Mouse (Mus musculus) gastrocnemius, postnatal 10 days (tissue): ENCODE measurements around the gene Gm7361. TPM values are rescaled to one million over a fixed set of nuclear protein-coding genes. Genes with fewer than 3 reads are reported as not detected.
"Not testable (repeated sequence)": the region's sequence is repeated elsewhere in the genome, so short reads cannot be mapped to it uniquely, and the experiment has no call there.

Source experiments
- DNase-seq: peaks from one replicate; pipeline ENCODE4 v3.0.0; 2021; ENCODE audit warnings: mixed read lengths
- long read RNA-seq, 2 experiments: library from polyadenylated mRNA; stranded (forward); transcript quantifications; one replicate each; pipeline ENCODE4 v2.0.0; 2021
- total RNA-seq, 2 experiments: library from RNA; stranded (reverse); gene quantifications; 2 replicates each; pipeline ENCODE4 v1.2.3; 2021

The Gm7361 gene
- total RNA-seq: not detected
- long read RNA-seq, experiment 1: 0 reads
- long read RNA-seq, experiment 2: 0 reads

DNA sequence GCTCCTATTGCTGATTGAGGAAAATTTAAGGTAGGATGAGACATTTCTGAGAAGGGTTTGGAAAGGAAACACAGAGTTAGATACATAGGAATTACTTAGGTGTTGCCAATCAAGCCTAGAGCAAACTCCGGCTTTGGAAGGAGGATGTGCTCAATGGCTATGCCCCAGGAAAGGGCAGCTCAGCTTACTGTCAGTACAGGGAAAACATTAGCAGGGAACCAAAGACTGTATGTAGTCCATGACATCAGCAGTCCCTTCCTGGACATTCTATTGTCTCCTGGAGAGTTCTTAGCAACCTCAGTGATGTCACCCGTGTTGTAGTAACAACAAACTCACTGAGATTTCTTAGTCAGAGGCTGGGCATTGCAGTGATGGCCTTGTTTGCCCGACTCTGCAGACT is at the start of gene Gm7361:
TSS of gene Gm7361 (plus strand) at position 301 of the 400 bp plus-strand sequence.
- DNase-seq: not testable (repeated sequence)

DNA sequence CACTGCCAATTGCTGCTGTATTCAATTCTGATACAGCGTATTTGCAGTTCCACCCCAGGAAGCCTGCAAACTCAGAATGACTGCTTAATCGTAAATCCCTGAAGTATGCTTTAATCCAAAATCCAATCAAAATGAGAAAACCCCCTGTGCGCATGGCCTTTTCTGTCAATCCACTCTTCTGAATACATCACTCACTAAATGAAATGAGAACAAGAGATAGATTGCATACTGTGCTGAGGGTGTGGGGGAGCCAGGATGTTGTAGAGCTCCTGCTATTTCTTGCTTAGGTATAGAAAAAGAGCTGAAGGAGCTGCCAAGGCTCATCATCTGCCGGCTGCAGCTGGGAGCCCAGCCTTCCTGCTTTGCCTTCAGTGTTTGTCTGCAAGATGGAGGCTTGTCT is 46.5 kb upstream of the Gm7361 start:
- DNase-seq: no peak

DNA sequence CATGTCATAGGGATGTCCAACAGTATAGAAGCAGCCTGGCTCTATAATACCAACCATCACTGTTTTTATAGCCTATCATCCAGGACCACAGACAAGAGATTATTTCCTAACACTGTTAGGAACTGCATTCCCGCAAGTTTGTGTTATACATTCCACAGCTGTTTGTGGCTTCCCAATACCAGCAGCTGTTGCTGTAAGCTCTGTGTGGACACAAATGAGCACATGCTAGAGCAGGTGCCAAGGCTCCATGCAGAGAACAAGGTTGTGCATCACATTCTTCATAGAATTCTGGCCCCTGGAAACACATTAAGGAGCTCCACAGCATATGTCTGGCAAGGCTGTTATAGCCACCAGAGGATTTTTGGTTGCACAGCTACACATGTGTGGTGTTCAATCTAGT is 35.4 kb upstream of the Gm7361 start:
- no peak for DNase-seq

DNA sequence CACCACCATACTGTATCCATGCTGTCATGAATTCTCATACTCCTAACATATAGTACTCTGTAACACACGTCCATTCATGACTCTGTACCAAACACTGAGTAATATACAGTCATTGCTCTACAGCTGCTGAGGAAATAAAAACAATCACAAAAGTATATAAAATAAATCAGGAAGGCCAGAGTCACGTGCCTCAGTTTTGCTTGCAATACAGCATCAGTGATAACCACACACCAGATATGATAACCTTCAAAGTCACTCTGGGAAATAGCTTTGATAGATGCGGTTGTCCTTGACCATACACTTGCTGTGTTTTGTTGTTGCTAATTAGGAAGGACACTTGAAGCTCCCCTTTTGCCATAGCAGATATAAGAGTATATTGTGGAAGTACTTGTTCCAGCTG is 9.2 kb downstream of the Gm7361 start:
- DNase-seq: not testable (repeated sequence)

DNA sequence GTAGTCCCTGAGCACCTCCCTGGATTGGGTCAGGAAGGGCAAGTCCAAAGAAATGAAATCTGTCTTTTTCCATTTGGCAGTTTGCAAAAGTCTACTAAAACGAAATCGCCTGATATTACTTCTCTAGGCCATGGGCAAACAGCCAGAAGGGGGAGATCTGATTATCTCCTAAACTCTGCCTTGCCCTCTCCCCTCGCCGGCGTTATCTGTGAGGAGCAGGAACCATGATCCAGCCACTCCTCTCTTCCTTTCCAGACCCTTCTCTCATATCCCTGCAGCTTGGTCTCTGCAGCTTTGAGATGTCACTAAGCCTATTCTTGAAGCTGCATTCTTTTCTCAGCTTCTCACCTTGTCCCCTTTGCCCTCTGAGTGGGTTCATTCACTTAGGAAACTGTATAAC is 22.9 kb downstream of the Gm7361 start:
- no peak for DNase-seq

DNA sequence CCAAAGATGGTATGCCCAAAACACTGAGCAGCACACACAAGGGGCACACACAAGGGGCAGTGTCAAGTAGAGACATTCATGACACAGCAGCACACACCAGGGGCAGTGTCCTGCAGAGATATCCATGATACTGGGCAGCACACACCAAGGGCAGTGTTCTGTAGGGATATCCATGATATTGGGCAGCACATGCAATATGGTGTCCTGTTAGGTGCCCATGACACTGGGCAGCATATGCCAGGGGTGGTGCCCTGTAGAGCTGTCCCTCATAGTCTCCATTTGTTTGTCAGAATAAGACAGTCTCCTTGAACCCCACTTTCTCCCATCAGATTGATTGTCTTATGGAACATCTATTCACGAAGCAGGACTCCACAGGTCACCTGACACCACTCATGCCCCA is 24.2 kb downstream of the Gm7361 start:
- DNase-seq: no peak

DNA sequence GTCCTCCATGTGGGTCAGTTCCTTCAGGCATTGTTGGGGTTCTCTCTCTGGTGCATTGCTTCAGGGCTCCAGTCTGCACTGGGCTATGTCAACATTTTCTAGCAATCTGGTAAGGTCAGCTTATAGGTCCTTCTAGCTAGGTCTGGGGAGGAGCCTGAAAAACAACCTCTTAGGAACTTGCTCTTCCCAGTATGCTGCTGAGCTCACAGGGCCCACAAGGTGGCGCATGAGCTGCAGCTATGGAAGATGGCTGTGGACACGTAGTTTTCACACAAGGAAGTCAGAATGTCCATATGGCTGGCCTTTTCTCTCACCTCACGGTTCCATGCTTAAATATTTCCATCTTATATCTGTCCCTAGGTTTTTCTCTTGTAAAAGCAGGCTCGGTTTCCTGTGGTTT is 24.8 kb downstream of the Gm7361 start:
- DNase-seq: peak; percentile 37

DNA sequence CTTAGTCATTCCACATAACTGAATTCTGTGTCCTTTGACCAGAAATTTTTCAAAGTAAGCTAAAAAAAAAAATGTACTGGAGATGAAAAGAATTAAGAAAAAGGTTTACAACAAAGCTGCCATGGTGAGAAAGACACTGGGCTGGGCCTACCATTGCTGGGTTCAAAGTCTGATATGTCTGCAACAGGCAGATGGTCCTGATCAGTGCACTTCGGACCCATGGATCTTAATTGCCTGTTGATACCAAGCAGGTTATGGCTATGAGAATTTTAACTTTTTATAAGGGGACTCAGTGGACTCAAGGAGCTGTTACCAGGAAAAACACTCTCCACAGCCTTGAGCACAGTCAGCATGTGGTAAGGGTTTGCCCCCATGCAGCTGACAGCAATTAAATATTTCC is 25.9 kb downstream of the Gm7361 start:
- DNase-seq: no peak

DNA sequence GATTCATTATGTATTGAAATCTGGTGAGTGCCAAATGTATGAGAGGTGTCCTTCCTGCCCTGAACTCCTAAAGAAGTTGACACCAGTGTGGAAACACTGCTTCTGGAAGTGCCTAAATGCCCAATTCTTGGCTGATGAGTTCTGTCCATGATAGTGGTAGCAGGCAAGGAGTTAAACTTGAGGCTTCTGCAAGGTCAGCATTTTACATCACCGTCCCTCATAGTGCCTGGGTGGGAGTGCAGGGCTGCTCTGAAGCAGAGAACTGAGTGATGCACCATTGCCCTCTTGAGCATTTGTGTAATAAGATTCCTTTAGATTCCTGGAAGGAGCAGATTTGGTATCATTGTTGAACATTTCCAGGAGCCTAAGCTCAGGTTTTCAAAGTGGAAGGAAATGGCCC is 34.1 kb downstream of the Gm7361 start:
- DNase-seq: no peak

DNA sequence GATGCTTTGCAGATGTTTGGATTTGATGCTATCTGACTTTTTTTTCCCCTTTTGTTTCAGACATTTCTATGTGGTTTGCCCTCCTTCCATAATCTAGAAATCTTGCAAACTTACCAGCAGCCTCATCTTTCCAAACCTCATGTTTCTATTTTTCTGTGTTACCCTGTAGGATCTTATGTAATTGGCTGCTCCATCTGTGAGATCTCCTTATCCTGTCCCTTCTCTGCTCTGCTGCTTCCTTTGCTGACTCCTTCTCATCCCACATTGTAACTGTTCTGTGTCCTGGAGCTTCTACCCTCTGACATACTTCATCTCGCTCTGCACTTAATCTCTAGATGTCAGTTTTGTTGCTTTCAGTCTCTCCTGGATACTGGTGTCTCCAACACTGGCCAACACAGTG is 35.8 kb downstream of the Gm7361 start:
- no peak for DNase-seq

Other genes starting within 250 kb of the Gm7361 start
- not detected for gene Gm5862, start 234.8 kb upstream of the Gm7361 start, total RNA-seq
- gene Speer4a, start 218.1 kb upstream of the Gm7361 start, total RNA-seq: not detected
- not detected for gene Gm7347, start 199.1 kb upstream of the Gm7361 start, total RNA-seq
- gene Gm10471, start 168.4 kb upstream of the Gm7361 start, total RNA-seq: not detected
- gene 5031410I06Rik, start 152.3 kb upstream of the Gm7361 start, total RNA-seq: not detected
- gene Gm10220, start 136.3 kb upstream of the Gm7361 start, total RNA-seq: not detected